Mouse (Mus musculus) heart, adult 2 months (tissue): ENCODE measurements around the gene Stmn1.

ENCODE experiments used
- CTCF ChIP-seq: fragments of 200-600 bp; IDR thresholded peaks from 2 replicates; pipeline ENCODE4 v1.8.1; 2022; ENCODE audit warnings: antibody characterized with exemption, mild to moderate bottlenecking, moderate library complexity
- EP300 ChIP-seq: fragments of 200-500 bp; IDR thresholded peaks from 2 replicates; pipeline ENCODE4 v1.6.1; 2011; ENCODE audit warnings: low read depth, low read length, control low read depth; ENCODE audit not compliant: insufficient read depth
- POLR2A ChIP-seq: fragments of 200-500 bp; IDR thresholded peaks from 2 replicates; pipeline ENCODE4 v1.6.1; 2011; ENCODE audit warnings: mild to moderate bottlenecking, low read depth, low read length, control low read depth; ENCODE audit not compliant: insufficient read depth

GRCm38 (mm10) chr4:134455310-134455709 lies 12.8 kb upstream of the Stmn1 start:
- TF ChIP-seq POLR2A: no peak
- no peak for TF ChIP-seq CTCF
- no peak for TF ChIP-seq EP300
